Mouse (Mus musculus) hindbrain, postnatal 0 days (tissue): ENCODE measurements around the gene Ola1. TPM values are rescaled to one million over a fixed set of nuclear protein-coding genes. Genes with fewer than 3 reads are reported as not detected.
A peak's percentile ranks its signal among the peaks of the same experiment; 100 is the strongest.

Experiments
- ATAC-seq: fragments of 200-750 bp; cut with Nextera tagmentation; 2 replicates; pipeline ENCODE4 v1.8.0; 2017; ENCODE audit warnings: mild to moderate bottlenecking, moderate TSS enrichment, moderate library complexity
- DNase-seq: peaks from one replicate; pipeline ENCODE4 v3.0.0-alpha.2; 2015; ENCODE audit warnings: low spot score
- H3K27ac ChIP-seq: fragments of 300-500 bp; sonication (generic); 2 replicates; pipeline ENCODE4 v1.5.1; 2014; ENCODE audit warnings: mild to moderate bottlenecking
- H3K27me3 ChIP-seq: fragments of 300-500 bp; sonication (generic); 2 replicates; pipeline ENCODE4 v1.6.1; 2014; ENCODE audit warnings: low read length, mixed read lengths; ENCODE audit not compliant: insufficient read depth
- H3K36me3 ChIP-seq: fragments of 300-500 bp; sonication (generic); 2 replicates; pipeline ENCODE4 v1.6.1; 2014; ENCODE audit warnings: low read length, mixed read lengths; ENCODE audit not compliant: insufficient read depth
- H3K4me1 ChIP-seq: fragments of 300-500 bp; sonication (generic); 2 replicates; pipeline ENCODE4 v1.6.1; 2014; ENCODE audit warnings: antibody characterized with exemption, low read length, mixed read lengths; ENCODE audit not compliant: insufficient read depth
- H3K4me2 ChIP-seq: fragments of 300-500 bp; sonication (generic); 2 replicates; pipeline ENCODE4 v1.6.1; 2014; ENCODE audit warnings: low read depth, mild to moderate bottlenecking, low read length, moderate library complexity, mixed read lengths
- H3K4me3 ChIP-seq: fragments of 300-500 bp; sonication (generic); 2 replicates; pipeline ENCODE4 v1.5.1; 2014; ENCODE audit warnings: low read length
- H3K9ac ChIP-seq: fragments of 300-500 bp; sonication (generic); replicated peaks from 2 replicates; pipeline ENCODE4 v1.6.1; 2014; ENCODE audit warnings: mild to moderate bottlenecking, low read length, moderate library complexity, mixed read lengths
- H3K9me3 ChIP-seq: fragments of 300-500 bp; sonication (generic); 2 replicates; pipeline ENCODE4 v1.6.1; 2016; ENCODE audit warnings: low read length, mixed read lengths
- CTCF ChIP-seq: IDR thresholded peaks from 2 replicates; pipeline ENCODE4 v1.5.1; 2016; ENCODE audit warnings: antibody characterized with exemption, control low read depth, low read depth
- WGBS: fragments of 180-500 bp; shearing (Covaris S2); extraction: QIAGEN DNeasy Blood & Tissue Kit; methylation state at CpG from one replicate; pipeline ENCODE4 v1.1.7; 2014; 5-methylcytosine and 5-hydroxymethylcytosine counted together
- polyA plus RNA-seq: library from polyadenylated mRNA; unstranded; fragments of >200 nt; fragmentation: Nextera tagmentation; extraction: Ambion mirVana; gene quantifications from 2 replicates; pipeline ENCODE4 v1.2.1, GENCODE M21; 2015
- total RNA-seq: library from RNA; depleted of rRNA; stranded (reverse); fragments of >200 nt; gene quantifications from 2 replicates; pipeline ENCODE4 v1.2.3, GENCODE M21; 2014; rRNA removed

The Ola1 gene
- total and polyA plus RNA-seq, 2 experiments from 2014 or later: 39.7 to 105 TPM

DNA sequence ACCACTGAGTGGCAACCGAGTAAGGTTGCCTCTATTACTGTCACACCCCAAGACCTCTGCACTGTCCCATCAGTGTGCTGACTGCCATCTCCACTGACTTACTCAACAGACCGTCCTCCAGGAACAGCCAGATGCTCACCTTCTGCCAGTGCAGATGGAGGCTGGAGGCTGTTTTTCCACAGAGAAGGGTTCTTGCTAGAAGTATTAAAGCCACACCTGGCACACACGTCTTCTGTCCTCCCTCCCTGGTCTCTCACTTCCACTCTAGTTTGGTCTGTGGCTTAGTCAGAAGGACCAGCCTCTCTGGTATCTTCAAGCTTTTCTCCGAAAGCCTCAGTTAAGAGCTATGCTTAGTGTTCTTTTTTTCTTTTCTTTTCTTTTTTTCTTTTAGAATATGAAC, 168.7 kb downstream of the Ola1 start:
- H3K36me3 ChIP-seq: no peaks in the 10 kb centered on the region
- no peaks in the 10 kb centered on the region for H3K27me3 ChIP-seq
- no peak overlapping the region for H3K9ac ChIP-seq
- WGBS: 76% methylated on average over 4 of the region's 4 CpGs
- H3K27ac ChIP-seq: no peak overlapping the region
- no peaks in the 10 kb centered on the region for H3K4me1 ChIP-seq
- H3K4me2 ChIP-seq: no peak overlapping the region
- no peak overlapping the region for H3K4me3 ChIP-seq
- H3K9me3 ChIP-seq: no peaks in the 10 kb centered on the region
- DNase-seq (no peak), ATAC-seq (no peak)
- no peak for TF ChIP-seq CTCF

DNA sequence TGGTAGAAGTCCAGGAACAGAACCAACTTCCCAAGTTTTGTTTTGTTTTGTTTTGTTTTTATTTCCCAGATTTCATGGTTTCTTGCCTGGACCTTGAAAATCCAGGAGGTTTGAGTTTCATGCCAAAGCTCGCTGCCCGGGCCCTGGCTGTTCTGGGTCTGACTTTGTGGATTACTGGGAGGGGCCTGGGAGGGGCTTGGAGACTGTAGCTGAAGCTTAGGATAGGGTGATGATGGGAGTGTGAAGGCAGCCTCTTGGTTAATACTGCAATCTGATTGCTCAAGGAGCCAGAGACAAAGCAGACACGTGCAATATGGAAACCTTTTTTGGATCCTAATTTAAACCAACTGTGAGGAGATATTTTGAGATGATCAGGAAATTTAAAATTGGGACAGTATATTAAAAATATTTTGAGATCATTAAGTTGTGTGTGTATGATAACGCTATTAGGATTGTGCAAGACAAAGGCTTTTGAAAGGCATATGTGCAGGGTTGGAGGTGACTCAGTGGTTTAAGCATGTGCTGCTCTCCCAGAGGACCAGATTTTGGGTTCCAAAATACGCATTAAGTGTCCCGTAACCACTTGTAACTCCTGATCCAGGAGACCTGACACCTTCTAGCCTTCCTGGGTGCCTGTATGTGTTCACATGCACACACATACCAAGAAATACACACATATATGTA, 169.6 kb downstream of the Ola1 start:
- TF ChIP-seq CTCF: no peak

GRCm38 (mm10) chr2:73047061-73047741, 171.5 kb downstream of the Ola1 start:
- no peak overlapping the region for H3K4me2 ChIP-seq
- no peak overlapping the region for H3K9ac ChIP-seq
- H3K9me3 ChIP-seq: no peaks in the 10 kb centered on the region
- 74% methylated on average over 24 of the region's 24 CpGs for WGBS
- H3K4me1 ChIP-seq: no peaks in the 10 kb centered on the region
- ATAC-seq (no peak), DNase-seq (no peak)
- H3K27me3 ChIP-seq: no peaks in the 10 kb centered on the region
- no peak overlapping the region for H3K4me3 ChIP-seq
- no peak for TF ChIP-seq CTCF
- no peaks in the 10 kb centered on the region for H3K36me3 ChIP-seq
- H3K27ac ChIP-seq: no peak overlapping the region

More for the DNA sequence above, 169.6 kb downstream of the Ola1 start:
- Histone ChIP-seq H3K4me1 (no peaks in the 10 kb centered on the region), H3K36me3 (no peaks in the 10 kb centered on the region), H3K27me3 (no peaks in the 10 kb centered on the region), H3K27ac (no peak overlapping the region), H3K9ac (no peak overlapping the region), H3K4me3 (no peak overlapping the region), H3K9me3 (no peaks in the 10 kb centered on the region), H3K4me2 (no peak overlapping the region)
- no peak for ATAC-seq
- no peak for DNase-seq
- 61% methylated on average over 6 of the region's 6 CpGs for WGBS

- H3K9me3 ChIP-seq: no peaks in the 10 kb centered on the region
- no peak for ATAC-seq
- no peaks in the 10 kb centered on the region for H3K27me3 ChIP-seq
- H3K9ac ChIP-seq: no peak overlapping the region
- H3K4me3 ChIP-seq: no peak overlapping the region
- no peaks in the 10 kb centered on the region for H3K4me1 ChIP-seq
- H3K36me3 ChIP-seq: no peaks in the 10 kb centered on the region
- DNase-seq: peak; percentile 15
- 37% methylated on average over 10 of the region's 10 CpGs for WGBS
- no peak for TF ChIP-seq CTCF
- H3K4me2 ChIP-seq: no peak overlapping the region
- H3K27ac ChIP-seq: no peak overlapping the region
Measured at GRCm38 (mm10) chr2:73046576-73046975, 172.1 kb downstream of the Ola1 start.

- Histone ChIP-seq H3K36me3 (no peaks in the 10 kb centered on the region), H3K4me2 (no peak overlapping the region), H3K27me3 (no peaks in the 10 kb centered on the region), H3K9ac (no peak overlapping the region), H3K4me3 (no peak overlapping the region), H3K4me1 (no peaks in the 10 kb centered on the region), H3K27ac (no peak overlapping the region), H3K9me3 (no peaks in the 10 kb centered on the region)
- ATAC-seq: no peak
- no peak for DNase-seq
- no peak for TF ChIP-seq CTCF
- 80% methylated on average over 5 of the region's 5 CpGs for WGBS
Measured at GRCm38 (mm10) chr2:73045505-73045904, 173.2 kb downstream of the Ola1 start.

Other genes starting within 250 kb of the Ola1 start
- gene Sp3, start 238.5 kb downstream of the Ola1 start, total RNA-seq: 62.1 and 91.4 TPM in 2 replicates
- gene Sp3, start 238.5 kb downstream of the Ola1 start, polyA plus RNA-seq: 24.6 and 25.5 TPM in 2 replicates
- not detected in 2 replicates for gene Gm11084, start 232.2 kb downstream of the Ola1 start, total RNA-seq
- not detected in 2 replicates for gene Gm11084, start 232.2 kb downstream of the Ola1 start, polyA plus RNA-seq
- 1.7 and 3.8 TPM in 2 replicates for gene Sp9, start 53.0 kb upstream of the Ola1 start, total RNA-seq
- gene Sp9, start 53.0 kb upstream of the Ola1 start, polyA plus RNA-seq: 0.49 and 0.63 TPM in 2 replicates
- gene Scrn3, start 93.7 kb upstream of the Ola1 start, total RNA-seq: 2.9 and 3.1 TPM in 2 replicates
- gene Scrn3, start 93.7 kb upstream of the Ola1 start, polyA plus RNA-seq: 6.2 and 7.1 TPM in 2 replicates
- gene Cir1, start 93.8 kb upstream of the Ola1 start, total RNA-seq: 2.4 and 3.3 TPM in 2 replicates
- gene Cir1, start 93.8 kb upstream of the Ola1 start, polyA plus RNA-seq: 25.2 and 31.5 TPM in 2 replicates
- gene Gpr155, start 167.6 kb upstream of the Ola1 start, total RNA-seq: 15.2 and 18.8 TPM in 2 replicates
- gene Gpr155, start 167.6 kb upstream of the Ola1 start, polyA plus RNA-seq: 11.3 and 12.0 TPM in 2 replicates